Mouse (Mus musculus) stomach, postnatal 0 days (tissue): ENCODE measurements around the gene Moap1.

Source experiments
- CTCF ChIP-seq: IDR thresholded peaks from 2 replicates; pipeline ENCODE4 v1.5.1; 2016; ENCODE audit warnings: antibody characterized with exemption, low read depth, mild to moderate bottlenecking, moderate library complexity
- EP300 ChIP-seq: optimal IDR thresholded peaks from 2 replicates; pipeline ENCODE3; 2016; ENCODE audit warnings: antibody characterized with exemption

GRCm38 (mm10) chr12:102740285-102740684 is 3.2 kb downstream of the Moap1 start:
- TF ChIP-seq EP300 (no peak), CTCF (peak; percentile 74)
